Mouse (Mus musculus) lung, postnatal 36 days (tissue): ENCODE measurements at regions not wholly inside any gene's neighbourhood (a gene's known extent, or its start where the extent isn't known, plus 50 kb on each side); places are given as distances from the start of the nearest gene placed in this dataset.

ENCODE experiments used
- DNase-seq: peaks from one replicate; pipeline ENCODE4 v3.0.0; 2022; ENCODE audit warnings: mixed read lengths

DNA sequence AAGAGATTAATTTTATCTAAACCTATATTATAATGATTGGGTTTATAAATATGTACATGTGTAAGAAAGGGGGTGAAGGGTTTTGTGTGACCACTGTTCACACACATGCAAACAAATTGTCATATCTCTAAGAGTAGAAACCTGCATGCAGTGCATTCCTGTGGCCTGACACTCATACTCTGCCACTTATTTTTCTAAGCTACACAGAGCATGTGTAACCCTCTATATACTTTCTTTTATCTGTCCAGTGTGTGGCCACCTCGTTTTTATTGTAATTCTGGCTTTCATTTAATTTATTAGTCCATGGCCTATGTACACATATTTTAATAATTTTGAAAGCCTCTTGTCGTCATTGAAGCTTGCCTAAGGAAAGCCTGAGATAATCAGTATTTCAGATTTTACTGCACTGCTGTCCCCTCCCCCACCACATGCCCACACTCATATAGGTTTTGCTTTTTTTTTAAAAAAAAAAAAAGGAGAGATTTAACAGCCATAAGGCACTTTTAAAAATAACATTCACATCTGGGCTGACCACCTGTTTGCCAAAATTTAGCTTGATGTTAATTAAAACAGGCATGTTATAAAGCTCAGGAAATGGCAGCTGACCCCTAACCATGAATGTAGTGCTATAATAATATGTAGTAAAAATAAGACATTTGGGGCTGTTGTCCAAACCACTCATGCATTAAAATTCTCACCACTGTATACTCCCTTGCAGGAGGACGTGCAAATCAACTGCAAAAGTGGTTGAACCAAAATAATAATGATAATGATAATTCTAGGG, 410.7 kb upstream of the Clint1 start:
- DNase-seq, result no peak

DNA sequence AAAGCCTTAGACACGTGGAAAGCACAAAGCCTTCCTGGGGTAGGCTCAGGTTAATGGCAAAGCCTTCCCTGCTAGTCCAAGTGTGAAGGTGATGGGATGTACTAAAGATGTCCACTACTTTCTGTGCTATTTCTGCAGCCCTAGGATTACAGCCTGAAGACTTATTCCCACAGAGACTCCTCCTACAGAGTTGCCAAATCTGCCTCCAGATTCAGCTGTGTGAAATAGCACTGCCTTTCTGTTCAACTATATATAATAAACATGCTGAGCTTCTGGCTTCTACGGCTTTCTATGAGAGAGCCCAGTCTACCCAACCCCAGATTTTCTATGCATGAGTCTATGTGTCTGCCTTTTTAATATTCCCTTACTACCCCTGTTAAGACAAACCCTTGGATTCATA, 405.3 kb upstream of the Clint1 start:
- no peak for DNase-seq

DNA sequence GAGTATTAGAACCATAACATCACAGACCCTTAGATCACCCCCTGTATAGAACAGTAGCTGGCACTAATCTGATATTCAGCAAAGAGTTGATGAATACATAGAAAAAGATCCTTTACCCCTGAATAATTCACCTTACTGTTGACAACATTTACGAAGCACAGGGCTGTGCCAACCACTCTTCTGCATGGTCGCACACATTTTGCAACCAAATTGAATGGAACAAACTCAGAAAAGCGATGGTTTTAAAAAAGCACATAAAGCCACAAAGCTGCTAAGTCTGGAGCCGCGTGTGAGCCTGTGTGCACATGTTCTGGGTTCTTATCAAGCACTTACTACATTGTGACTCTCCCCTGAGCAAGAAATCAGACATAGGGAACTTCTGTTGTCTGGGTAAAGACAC, 397.6 kb upstream of the Clint1 start:
- no peak for DNase-seq

GRCm38 (mm10) chr11:45454933-45455332, 396.9 kb upstream of the Clint1 start:
- DNase-seq, result no peak

GRCm38 (mm10) chr11:45456724-45457123, 395.1 kb upstream of the Clint1 start:
- no peak for DNase-seq

GRCm38 (mm10) chr11:45457597-45457996, 394.3 kb upstream of the Clint1 start:
- no peak for DNase-seq

- no peak for DNase-seq
Observed at GRCm38 (mm10) chr11:45460000-45460792, 391.7 kb upstream of the Clint1 start.

GRCm38 (mm10) chr11:45464501-45464900, 387.4 kb upstream of the Clint1 start:
- DNase-seq, result no peak

DNA sequence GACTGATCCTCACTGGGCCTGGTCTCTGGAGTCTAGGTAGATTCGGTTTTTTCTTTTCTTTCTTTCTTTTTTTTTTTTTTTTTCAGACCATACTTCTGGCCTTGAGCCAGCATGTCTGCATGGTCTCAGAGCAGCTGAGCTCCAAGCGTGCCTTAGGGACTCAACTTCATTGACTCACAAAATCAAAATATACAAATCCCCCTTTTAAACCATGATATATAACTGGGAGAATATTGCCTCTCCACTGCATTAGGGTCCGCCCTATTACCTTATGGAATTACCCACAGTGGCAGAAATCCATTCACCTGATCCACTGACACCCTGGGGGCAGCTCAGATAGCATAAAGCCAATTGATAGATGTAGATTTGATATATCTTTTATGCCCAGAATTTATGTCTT, 385.5 kb upstream of the Clint1 start:
- DNase-seq, result no peak

DNA sequence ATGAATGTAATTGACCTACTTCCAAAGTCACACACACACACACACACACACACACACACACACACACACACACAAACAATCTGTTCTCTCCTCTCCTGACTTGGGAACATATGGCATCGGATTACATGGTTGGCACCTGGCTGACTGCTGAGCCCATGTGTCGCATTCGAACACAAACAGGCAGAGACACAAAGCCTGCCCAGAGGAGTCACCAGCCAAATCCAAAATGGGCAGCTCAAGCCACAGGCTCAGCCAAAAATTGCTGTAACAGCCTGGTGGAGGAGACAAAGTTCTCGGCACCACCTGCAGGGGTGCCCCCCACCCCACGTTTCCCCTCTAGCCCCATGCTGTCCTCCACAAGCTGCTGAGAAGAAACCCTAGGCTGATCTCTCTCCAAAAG, 379.7 kb upstream of the Clint1 start:
- DNase-seq, result no peak

DNA sequence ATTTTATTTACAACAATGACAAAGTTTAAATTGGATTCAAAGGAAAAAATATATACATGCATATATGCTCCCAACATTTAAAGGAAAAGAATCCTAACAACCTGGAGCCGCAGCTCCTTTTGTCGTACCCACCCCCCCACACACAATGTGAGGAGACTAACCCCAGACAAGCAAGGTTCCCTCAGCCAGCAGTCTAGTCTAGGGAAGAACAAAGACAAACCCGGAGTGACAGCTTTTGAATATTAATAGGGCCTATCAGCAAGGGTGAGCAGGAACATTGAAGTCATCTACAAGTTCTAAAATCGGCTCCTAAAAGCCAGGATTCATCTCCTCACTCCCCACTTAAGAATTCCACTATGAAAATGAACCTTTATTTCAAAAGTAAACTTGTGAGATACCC, 374.9 kb upstream of the Clint1 start:
- no peak for DNase-seq

DNA sequence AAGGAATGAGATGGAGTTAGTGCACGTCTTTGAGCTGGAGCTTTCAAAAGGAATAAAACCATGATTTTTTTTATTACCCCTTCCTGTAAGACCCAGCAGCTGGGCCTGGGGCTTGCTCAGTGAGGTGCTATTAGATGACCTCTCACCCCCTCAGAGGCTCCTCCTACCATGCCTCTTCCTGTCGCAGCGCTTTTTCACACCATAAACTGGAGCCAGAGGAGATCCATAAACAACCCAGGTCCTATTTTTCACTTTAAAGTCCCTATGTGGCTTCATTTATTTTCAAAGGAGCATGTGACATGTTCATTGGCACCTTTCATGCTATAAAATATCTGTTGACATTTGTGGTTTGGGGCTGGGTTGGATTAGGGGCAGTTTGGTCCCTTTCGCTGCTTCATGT, 365.9 kb upstream of the Clint1 start:
- DNase-seq, result no peak

DNA sequence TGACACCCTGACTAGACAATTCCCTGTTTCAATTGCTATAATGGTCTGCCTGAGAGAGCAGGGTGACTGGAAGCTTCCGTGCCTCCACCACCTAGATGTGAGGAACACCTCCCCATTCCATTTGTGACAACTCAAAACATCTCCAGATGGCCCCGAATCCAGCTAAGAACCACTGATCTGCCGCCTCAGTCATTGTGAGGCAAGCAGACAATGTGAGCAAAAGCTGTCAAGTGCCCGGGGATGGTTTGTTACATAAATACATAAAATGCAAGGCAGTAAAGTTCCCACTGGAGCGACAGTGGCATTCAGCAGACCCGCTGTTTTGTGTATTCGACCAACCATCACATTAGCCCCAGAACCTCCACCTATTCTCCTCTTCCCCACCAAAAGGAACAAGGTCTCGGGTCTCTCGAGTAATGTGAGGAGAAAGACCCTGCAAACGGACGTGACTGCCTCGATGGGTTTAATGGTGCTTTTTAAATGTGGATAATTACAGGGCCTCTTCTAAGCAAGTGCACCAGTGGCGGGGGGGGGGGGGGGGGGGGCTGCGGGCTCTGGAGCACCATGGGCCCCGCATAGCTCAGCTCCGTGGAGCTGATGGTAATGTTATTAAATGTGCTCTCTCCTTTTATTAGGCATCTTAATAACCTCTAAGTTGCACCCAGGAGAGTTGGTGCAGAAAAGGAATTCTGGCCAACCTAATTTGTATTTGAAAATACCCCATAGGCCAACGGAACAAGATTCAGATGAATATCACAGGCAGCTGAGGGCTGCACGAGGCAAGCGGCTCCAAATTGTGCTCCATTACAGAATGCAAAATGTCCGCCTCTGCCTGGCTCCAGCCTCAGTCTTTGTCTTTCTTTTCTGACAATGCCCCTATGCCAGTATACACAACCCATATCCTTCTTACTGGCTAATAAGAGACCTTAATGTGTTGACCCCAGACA, 360.6 kb upstream of the Clint1 start:
- no peak for DNase-seq

- no peak for DNase-seq
Observed at GRCm38 (mm10) chr11:45495246-45495645, 356.6 kb upstream of the Clint1 start.

- DNase-seq, result no peak
Observed at GRCm38 (mm10) chr11:45508566-45508965, 343.3 kb upstream of the Clint1 start.

DNA sequence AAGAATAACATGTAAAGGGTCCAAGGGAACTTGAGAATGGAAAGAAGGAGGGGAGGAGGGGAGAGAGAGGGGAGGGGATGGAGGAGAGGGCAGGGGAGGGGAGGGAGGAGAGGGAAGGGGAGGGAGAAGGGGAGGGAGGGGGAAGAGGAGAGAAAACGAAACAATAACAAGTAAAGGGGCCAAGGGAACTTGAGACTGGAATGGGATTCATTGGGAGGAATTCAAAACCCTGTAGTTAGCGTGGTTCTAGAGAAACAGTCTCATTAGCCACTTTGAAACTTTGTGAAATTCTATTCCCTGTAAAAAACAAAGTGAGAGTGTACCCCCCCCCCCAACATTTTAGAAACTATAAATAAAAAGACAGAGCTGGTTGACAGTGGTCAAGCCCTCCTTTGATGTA, 342.6 kb upstream of the Clint1 start:
- no peak for DNase-seq

- no peak for DNase-seq
Observed at GRCm38 (mm10) chr11:45514415-45515271, 337.2 kb upstream of the Clint1 start.

- DNase-seq, result peak; percentile 21
Observed at GRCm38 (mm10) chr11:45524720-45525119, 327.1 kb upstream of the Clint1 start.

DNA sequence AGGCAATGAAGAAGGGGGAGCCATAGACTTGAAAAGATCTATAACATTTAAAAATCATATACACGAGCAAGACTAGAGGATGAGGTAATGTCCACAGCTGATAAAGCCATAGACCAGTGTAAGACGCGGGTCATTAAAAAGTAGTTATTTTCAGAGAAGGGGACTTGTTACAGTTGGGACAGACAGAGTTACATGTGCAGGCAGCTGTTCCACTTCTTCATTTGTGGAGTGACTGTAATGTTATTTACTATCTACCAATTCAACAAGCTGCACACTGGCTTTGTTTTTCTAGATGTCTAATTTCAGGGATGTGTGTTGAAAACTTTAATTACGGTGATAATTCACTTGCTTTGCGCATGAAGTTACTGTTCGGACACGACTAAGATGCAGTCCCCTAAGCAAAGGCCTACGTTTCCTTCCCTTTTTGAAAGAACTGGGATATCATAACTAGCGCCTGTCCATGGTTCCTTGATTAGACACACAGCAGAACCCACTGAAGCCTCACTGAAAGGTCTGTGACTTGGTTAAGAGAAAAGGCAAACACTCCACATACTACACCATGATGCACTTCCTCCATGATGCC, 320.7 kb upstream of the Clint1 start:
- DNase-seq, result no peak

DNA sequence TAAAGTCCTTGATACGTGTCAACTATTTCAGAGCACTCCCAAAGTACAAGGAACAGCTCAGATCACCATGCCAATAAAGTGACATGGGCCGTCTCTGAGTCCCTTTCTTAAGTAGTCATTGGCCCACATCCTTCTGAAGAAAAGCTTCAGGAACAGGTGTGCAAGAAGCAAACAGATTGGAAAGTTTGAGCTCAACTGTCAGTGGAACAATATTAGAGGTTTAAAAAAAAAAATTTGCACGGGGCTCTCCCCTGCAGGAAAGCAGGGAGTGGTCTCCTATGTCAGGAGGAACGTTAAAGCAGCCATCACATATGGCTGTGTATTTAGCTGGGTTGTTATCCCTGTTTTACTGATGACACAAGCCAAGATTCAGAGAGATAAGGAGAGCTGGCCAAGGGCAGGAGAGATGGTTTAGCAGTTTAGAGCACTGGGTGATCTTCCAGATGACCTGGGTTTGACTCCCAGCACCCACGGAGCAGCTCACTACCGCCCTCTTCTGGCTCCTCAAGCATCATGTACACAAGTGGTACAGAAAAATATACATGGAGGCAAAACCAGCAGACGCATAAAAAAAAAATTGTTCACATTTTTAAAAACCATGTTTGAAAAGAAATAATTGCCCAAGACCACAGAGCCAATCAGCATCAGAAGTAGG, 318.3 kb upstream of the Clint1 start:
- DNase-seq, result peak; percentile 13

DNA sequence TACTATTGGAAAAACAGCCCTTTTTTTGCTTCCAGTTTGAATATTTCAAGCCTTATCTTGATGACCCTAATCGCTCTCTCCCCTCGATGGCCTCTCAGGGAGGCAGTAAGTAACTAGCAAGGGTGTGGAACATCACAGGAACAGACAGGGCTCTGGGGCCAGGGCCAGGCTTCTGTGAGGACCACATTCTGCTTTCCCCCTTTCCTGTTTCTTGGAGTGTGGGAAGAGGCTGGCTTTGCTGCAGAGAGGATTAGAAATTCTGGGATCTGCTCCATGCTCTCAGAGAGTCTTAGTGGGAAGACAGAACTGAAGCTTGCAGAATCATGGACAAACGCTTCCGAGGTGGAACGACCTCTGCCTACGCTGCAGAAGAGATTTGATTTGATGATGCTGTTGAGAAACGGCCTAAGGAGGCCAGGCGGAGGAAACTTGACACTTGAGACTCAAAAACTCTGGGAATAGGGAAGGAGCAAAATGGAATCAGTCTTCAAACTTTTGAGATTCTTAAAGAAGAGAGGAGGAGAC, 316.3 kb upstream of the Clint1 start:
- DNase-seq, result no peak
